Mouse (Mus musculus) C2C12 (cell line): ENCODE results near the gene Ngdn. TPM values are rescaled to one million over a fixed set of nuclear protein-coding genes. Genes with fewer than 3 reads are reported as not detected.

ENCODE experiments used
- H3K27me3 ChIP-seq: one replicate; pipeline ENCODE4 v1.6.1; 2011; ENCODE audit not compliant: control insufficient read depth, insufficient read depth, insufficient read length
- H3K36me3 ChIP-seq: one replicate; pipeline ENCODE4 v1.6.1; 2011; ENCODE audit not compliant: control insufficient read depth, insufficient read depth
- H3K4me3 ChIP-seq: one replicate; pipeline ENCODE4 v1.5.1; 2011; ENCODE audit warnings: mild to moderate bottlenecking, control low read depth; ENCODE audit not compliant: poor library complexity, insufficient read depth, severe bottlenecking
- H3K79me2 ChIP-seq: one replicate; pipeline ENCODE4 v1.6.1; 2011; ENCODE audit not compliant: control insufficient read depth, insufficient read depth
- H3K79me3 ChIP-seq: one replicate; pipeline ENCODE4 v1.6.1; 2011; ENCODE audit warnings: low read depth, control low read depth
- H3ac ChIP-seq: one replicate; pipeline ENCODE3; 2011; ENCODE audit warnings: low read depth; ENCODE audit not compliant: control insufficient read depth, insufficient read length
- CEBPB ChIP-seq: IDR thresholded peaks from one replicate; pipeline ENCODE4 v1.6.1; 2011; ENCODE audit warnings: low read depth, mild to moderate bottlenecking, control low read depth, moderate library complexity
- CTCF ChIP-seq: IDR thresholded peaks from one replicate; pipeline ENCODE4 v1.5.1; 2011; ENCODE audit not compliant: control insufficient read depth, insufficient read depth, insufficient read length
- FOSL1 ChIP-seq: IDR thresholded peaks from one replicate; pipeline ENCODE4 v1.8.0; 2011; ENCODE audit warnings: mild to moderate bottlenecking, low read length; ENCODE audit not compliant: poor library complexity, insufficient read depth, severe bottlenecking
- MAX ChIP-seq: IDR thresholded peaks from one replicate; pipeline ENCODE4 v1.6.1; 2011; ENCODE audit warnings: mild to moderate bottlenecking, control low read depth
- MYOD1 ChIP-seq: IDR thresholded peaks from one replicate; pipeline ENCODE4 v1.6.1; 2011; ENCODE audit warnings: low read depth; ENCODE audit not compliant: control insufficient read depth, insufficient read length
- MYOG ChIP-seq: IDR thresholded peaks from one replicate; pipeline ENCODE4 v1.6.1; 2011; ENCODE audit not compliant: control insufficient read depth, insufficient read length; ENCODE audit errors: extremely low read depth
- USF1 ChIP-seq: IDR thresholded peaks from one replicate; pipeline ENCODE4 v1.6.1; 2011; ENCODE audit warnings: low read depth, mild to moderate bottlenecking, control low read depth, moderate library complexity
- polyA plus RNA-seq: library from polyadenylated mRNA; unstranded; fragments of >200 nt; fragmentation: generic; extraction: Trizol; gene quantifications from one replicate; pipeline ENCODE4 v1.2.1, GENCODE M21; 2012; ENCODE audit warnings: missing spikeins

Gene Ngdn
- polyA plus RNA-seq, 1 experiment = 56.0 TPM

DNA sequence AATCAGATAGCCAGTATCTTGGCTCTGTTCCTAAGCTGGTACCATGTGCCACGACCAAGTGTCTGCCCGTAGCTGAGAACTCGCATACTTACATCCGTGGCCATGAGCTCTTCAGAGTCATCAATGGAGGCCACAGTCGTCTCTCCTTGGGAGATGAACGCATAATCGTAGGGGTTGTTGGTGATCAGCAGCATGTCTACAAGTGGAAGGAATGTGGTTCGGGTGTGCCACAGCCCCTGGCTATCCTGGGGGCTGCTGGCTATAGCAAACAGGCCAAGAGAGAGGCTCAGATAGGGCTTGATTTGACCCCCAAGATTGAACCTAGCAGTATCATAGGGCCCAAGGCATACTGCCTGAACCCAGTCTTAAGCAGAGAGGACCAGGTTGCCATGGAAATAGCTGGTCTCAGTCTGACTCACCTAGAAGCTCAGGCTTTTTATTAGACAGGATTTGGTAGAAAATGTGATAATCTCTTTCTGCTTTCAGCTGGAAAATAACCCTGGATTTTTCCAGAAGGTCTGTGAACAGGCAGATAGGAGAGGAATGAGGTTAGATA is 25.3 kb upstream of the Ngdn start:
- Histone ChIP-seq H3K36me3 (no peaks in the 10 kb centered on the region), H3K27me3 (peaks cover 24% of the 10 kb centered on the region), H3K4me3 (no peak overlapping the region), H3K79me2 (no peaks in the 10 kb centered on the region), H3K79me3 (no peaks in the 10 kb centered on the region), H3ac (no peak overlapping the region)
- TF ChIP-seq MYOD1 = no peak
- no peak for TF ChIP-seq CTCF
- no peak for TF ChIP-seq MAX
- TF ChIP-seq CEBPB = no peak

DNA sequence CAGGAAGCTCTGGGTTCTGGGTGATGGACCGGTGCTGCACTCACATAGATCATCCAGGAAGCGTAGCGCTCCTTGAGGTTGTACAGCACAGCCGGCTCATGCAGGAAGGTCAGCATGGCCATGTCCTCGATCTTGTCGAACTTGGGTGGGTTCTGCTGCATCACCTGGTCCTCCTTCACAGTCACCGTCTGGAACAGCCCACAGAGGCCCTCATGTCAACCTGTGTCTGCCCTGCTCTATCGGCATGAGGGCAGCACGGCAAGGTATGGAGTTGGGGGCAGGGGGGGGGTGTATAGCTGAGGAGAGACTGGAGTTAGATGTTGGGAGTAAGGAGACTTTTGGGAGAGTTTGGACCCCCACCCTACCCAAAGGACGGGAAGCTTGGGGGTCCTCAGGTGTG is 23.1 kb upstream of the Ngdn start:
- peaks cover 20% of the 10 kb centered on the region for H3K27me3 ChIP-seq
- H3K36me3 ChIP-seq = no peaks in the 10 kb centered on the region
- H3ac ChIP-seq = no peak overlapping the region
- no peak for TF ChIP-seq MAX
- TF ChIP-seq MYOG = no peak
- TF ChIP-seq CEBPB = no peak
- TF ChIP-seq FOSL1 = no peak
- TF ChIP-seq MYOD1 = no peak
- no peak for TF ChIP-seq CTCF
- TF ChIP-seq USF1 = no peak
- H3K79me2 ChIP-seq = no peaks in the 10 kb centered on the region
- no peak overlapping the region for H3K4me3 ChIP-seq
- H3K79me3 ChIP-seq = no peaks in the 10 kb centered on the region

- TF ChIP-seq CTCF (no peak), USF1 (no peak), CEBPB (no peak), MYOD1 (no peak), MAX (no peak), MYOG (no peak), FOSL1 (no peak)
- no peak overlapping the region for H3K4me3 ChIP-seq
- no peaks in the 10 kb centered on the region for H3K79me3 ChIP-seq
- peaks cover 13% of the 10 kb centered on the region for H3K27me3 ChIP-seq
- H3K36me3 ChIP-seq = no peaks in the 10 kb centered on the region
- H3ac ChIP-seq = no peak overlapping the region
- H3K79me2 ChIP-seq = no peaks in the 10 kb centered on the region
Observed at GRCm38 (mm10) chr14:54993636-54994035, 21.6 kb upstream of the Ngdn start.

DNA sequence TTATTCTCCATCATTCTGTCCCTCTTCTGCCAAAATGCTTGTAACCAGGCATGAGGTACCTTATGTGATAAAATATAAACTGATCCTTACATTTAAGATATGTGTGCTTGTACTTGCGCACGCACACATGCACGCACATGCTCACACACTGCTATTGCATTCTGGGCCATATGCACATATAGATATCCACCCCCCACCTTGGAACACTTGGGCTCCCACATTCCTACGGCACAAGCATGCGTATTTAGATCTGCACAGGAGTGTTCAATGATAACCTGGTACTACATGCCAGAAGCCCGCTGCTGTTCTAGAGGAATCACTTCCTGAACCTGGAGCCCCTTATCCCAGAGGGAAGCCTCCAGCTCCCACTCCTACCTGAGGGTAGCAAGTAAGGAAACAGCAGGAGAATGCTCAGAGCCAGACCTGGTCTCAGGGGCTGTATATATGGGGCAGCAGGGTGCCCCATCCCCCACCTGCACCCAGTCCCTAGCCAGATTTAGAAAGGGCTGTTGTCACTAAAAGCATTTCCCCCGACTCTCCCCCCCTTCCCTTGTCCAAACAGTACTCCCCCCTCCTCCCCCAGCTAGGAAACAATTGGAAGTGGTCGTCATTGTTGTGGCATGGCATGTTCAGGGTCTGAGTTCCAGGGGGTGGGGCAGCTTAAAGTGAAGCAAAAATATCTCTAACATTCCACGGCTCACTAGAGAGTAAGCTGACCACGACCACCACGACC is 21.0 kb upstream of the Ngdn start, which contains the start of gene Myh7:
TSS of gene Myh7 (minus strand) at position 491 of the 733 bp plus-strand sequence.
- Histone ChIP-seq H3K4me3 (no peak within 1 kb of the TSS), H3K36me3 (no peaks in the 10 kb centered on the region), H3K79me2 (no peaks in the 10 kb centered on the region), H3ac (no peak within 1 kb of the TSS), H3K79me3 (no peaks in the 10 kb centered on the region), H3K27me3 (peaks cover 13% of the 10 kb centered on the region)
- no peak for TF ChIP-seq FOSL1

- TF ChIP-seq MYOG (no peak), FOSL1 (no peak), USF1 (no peak), CTCF (no peak), CEBPB (no peak), MAX (no peak), MYOD1 (no peak)
- H3K36me3 ChIP-seq = no peaks in the 10 kb centered on the region
- no peak overlapping the region for H3ac ChIP-seq
Observed at GRCm38 (mm10) chr14:54994869-54995186, 20.4 kb upstream of the Ngdn start.

GRCm38 (mm10) chr14:54995457-54996138 is 19.7 kb upstream of the Ngdn start:
- H3K79me2 ChIP-seq = no peaks in the 10 kb centered on the region
- H3K4me3 ChIP-seq = no peak overlapping the region
- no peaks in the 10 kb centered on the region for H3K79me3 ChIP-seq
- TF ChIP-seq MYOD1 (no peak), CEBPB (no peak), CTCF (no peak)
- H3K27me3 ChIP-seq = peaks cover 11% of the 10 kb centered on the region
- H3ac ChIP-seq = no peak overlapping the region
- no peaks in the 10 kb centered on the region for H3K36me3 ChIP-seq

More at GRCm38 (mm10) chr14:54994869-54995186, 20.4 kb upstream of the Ngdn start:
- Histone ChIP-seq H3K79me3 (no peaks in the 10 kb centered on the region), H3K79me2 (no peaks in the 10 kb centered on the region), H3K27me3 (peaks cover 13% of the 10 kb centered on the region), H3K4me3 (no peak overlapping the region)
